Mouse (Mus musculus): Measurements from ENCODE around the gene Actg1.

Actg1 gene

GRCm38 (mm10) chr11:120347791-120348683 is at the start of gene Actg1:
Gene Actg1 (minus strand): TSS chr11:120348542.
- under 1% methylated on average over 91 of the region's 103 CpGs for WGBS

DNA sequence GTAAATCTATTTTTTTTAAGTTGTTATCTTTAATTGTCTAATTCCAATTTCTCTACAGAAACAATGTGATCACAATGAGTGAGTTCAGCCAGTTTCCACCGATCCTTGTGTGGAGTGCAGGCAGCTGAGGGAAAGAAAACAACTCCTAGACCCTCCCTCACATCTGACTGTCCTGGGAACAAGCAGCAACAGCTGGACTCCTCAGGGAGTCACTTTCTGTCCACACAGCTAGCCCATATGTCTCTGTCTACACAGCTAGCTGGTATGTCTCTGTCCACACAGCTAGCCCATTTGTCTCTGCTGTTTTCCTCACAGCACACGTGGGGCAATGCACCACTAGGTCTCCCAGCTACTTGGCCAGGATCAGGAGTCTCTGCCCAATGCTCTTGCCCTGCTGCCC is 49.3 kb upstream of the Actg1 start:
- 54% methylated on average over 2 of the region's 2 CpGs for WGBS

DNA sequence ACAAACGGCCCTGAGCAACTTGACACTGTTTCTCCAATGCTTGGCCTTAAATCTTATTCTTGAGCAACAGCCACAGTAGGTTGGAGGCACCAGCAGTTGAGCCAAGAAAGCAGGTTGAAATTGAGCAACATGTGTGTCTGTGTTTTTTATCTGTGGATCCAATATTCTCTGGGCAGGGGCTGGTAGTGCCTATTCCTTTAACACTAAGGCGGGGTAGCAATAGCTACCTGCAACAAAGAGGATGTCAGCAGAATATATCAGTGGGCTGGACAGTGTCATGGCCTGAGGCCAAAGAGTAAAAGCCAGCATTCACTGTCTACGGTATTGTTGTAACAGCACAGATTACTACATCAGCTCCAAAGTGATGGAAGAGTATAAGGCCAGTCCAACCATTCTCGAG is 47.3 kb upstream of the Actg1 start:
- WGBS: 83% methylated on average over 4 of the region's 4 CpGs

GRCm38 (mm10) chr11:120388580-120388979 is 40.2 kb upstream of the Actg1 start:
- 82% methylated on average over 9 of the region's 9 CpGs for WGBS

GRCm38 (mm10) chr11:120387157-120387556 is 38.8 kb upstream of the Actg1 start:
- WGBS: 47% methylated on average over 2 of the region's 2 CpGs

DNA sequence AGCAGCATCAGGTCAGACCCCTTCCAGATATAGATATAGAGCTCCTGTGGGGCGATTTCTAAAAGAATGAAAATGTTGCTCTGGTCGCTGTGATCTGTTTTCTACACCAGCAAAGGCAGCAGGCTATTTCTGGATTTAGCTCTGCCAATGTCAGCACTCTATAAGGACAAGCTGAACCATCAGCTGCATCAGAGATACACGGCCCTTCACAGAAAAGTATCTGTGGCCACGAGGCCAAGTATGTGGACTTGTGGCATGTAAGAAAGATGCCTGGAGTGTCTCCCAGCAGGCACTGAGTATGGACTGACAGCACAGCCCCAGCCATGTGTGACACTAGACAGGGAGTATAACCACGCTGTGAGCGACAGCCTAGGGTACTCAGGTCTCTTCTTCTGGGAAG is 38.3 kb upstream of the Actg1 start:
- 75% methylated on average over 6 of the region's 6 CpGs for WGBS

DNA sequence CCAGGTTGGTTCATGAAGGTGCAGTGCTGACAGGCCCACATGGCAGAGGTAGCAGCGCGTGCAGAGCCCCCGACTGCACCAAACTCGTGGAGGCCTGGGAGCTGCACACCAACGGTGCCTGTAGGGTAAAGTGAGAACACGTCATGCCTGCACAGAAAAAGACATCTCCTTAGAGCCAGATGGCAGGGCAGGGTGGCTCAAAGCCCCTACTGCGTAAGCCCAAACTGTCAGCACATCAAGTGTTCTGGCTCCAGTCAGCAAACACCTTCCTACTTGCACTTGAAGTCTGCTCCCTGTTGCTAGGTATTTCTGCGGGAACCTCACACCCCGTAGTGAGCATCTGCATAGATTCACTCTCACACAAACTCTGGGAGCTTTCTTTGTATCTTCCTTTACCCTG is 34.2 kb upstream of the Actg1 start:
- 51% methylated on average over 9 of the region's 9 CpGs for WGBS

DNA sequence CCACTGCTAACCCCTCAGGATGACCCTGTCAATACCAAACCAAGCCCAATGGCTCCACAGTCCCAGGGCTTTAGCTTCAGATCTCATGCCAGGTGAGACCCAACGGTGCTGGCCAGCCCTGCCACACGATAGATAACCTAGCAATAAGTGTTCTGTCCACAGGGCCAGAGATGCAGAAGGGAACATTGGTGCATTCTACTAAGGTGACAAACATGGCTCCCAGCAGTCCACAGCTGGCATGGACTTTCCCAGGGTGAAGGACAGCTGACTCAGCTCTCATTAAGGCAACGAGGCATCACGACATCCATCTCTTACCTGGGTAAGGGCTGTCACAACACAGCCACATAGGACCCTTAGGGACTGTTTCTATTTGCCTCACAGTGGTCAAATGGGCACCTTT is 32.8 kb upstream of the Actg1 start:
- 96% methylated on average over 4 of the region's 4 CpGs for WGBS

- WGBS: 98% methylated on average over 3 of the region's 3 CpGs
Measured at GRCm38 (mm10) chr11:120380271-120380670, 31.9 kb upstream of the Actg1 start.

GRCm38 (mm10) chr11:120378611-120379540 is 30.5 kb upstream of the Actg1 start, which contains the start of gene Faap100:
Gene Faap100 (minus strand): TSS chr11:120378764.
- 8% methylated on average over 54 of the region's 54 CpGs for WGBS

DNA sequence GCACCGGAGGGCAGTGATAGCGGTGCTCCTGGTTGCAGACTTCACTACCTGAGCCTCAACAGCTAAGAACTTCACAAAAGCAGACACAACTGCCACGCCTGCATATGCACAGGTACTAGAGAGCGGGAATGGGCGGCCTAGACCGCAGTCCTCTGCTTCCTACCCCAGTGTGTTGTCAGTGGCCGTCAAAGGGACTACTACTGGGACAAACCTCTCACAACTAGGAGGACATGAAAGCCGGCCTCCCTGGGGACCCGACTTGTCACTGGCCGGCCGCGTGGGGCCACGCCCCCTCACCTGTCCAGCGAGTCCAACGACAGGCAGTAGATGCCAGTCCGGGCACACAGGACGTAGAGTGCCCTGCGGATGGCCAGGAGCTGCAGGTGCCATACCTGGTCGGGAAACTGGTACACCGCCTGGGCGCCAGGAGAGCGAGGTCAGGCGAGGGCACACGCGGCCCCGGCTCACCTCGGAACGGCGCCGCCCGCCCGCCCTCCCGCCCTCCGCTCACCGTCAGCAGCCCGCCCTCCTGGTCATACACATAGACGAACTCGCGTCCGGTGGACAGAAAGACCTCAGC is 29.8 kb upstream of the Actg1 start:
- WGBS: under 1% methylated on average over 40 of the region's 40 CpGs

GRCm38 (mm10) chr11:120377337-120377736 is 29.0 kb upstream of the Actg1 start:
- 46% methylated on average over 10 of the region's 10 CpGs for WGBS

DNA sequence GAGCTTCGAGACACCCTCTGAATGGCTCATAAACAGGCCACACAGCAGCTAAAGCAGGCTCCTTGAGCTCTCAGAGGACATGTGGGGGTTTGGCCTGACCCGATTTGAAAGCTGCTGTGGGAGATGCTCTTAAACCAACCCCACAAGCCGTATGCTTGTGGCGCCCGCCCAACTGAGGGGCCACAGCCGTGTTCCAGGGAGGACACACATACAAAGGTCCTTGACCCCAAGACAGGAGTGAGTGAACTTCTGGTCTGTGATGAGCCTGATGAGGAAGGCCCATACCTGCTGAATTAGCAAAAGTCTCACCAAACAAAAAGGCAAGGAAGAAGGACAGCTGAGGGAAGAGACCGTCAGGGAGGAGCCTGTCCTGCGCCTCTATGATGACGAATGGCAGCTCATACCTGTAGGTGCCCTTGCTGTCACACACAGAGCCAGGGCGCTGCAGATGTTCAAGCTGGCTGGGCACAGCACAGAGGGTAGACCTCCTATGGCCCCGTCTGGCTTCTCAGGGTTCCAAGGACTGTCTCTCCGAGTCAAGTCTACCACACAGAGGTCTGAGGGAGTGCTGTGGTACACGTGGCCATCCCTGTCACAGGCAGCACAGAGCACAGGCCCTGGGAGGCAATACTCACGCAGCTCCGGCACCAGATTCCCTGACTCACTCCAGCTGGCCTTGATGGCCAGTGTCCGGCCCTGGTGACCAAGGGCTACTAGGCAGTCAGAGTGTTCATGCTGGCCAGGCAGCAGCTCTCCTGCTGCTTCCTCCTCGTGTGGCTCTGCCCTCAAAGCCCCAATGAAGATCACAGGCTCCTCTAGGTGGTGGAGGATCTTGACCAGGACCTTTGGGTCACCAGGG is 28.2 kb upstream of the Actg1 start:
- WGBS: 84% methylated on average over 17 of the region's 17 CpGs

DNA sequence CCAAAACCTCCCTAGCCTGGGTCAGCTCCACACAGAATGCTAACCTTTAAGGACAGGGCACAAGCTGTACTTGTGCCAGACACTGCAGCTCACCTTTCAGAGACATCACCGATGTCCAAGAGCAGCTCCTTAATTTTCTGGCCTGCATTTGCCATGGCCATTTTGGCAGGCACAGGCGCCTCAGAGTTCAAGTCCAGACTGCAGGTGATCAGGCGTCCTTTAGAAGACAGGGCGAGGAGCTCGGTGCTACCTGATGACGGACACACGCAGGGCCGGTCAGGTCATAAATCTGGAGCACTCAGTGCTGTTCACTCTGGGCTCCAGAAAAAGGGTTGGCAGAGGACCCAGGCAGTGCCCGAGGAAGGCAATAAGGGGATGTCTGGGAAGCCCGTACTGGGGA is 27.0 kb upstream of the Actg1 start:
- WGBS: 94% methylated on average over 10 of the region's 10 CpGs

GRCm38 (mm10) chr11:120373820-120374586 is 25.7 kb upstream of the Actg1 start:
- 75% methylated on average over 23 of the region's 23 CpGs for WGBS

DNA sequence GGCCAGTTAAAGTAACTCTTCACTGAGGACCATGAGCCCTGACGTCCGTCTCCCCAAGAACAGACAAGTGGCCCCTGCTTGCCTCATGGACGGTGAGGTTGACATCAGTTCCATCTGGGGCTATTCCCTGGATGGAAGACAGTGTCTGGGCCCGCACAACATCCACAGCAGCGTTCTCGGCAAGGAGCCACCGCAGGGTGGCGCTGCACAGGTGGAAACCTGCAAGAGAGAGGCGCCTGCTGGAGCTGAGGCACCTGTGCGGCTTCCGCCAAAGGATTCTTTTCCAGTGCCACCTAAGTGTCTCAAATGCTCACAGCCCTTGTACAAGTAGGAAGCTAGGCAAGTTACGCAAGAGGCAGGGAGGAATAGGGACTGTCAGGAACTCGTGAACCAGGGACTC is 24.7 kb upstream of the Actg1 start:
- WGBS: 77% methylated on average over 13 of the region's 13 CpGs

DNA sequence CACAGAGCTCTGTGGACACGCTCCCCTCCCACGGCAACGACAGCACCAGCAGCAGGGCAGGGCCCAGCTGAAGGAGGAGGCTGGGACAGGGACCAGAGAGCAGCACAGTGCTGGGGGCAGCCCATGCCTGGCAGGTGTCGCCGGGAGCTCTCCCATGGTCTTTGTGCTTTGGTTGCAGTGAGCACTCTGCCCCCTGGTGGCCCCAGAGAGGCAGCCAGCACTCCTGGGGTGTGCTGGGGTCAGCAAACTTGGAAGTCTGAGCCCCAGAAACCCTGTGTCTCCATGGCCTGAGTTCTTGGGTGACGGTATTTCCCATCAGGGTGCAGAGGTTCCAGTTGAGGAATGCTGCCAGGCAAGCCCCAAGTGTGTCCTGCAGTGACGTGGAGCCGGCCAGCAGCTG is 21.3 kb upstream of the Actg1 start:
- WGBS: 36% methylated on average over 8 of the region's 8 CpGs

GRCm38 (mm10) chr11:120366443-120367027 is 18.2 kb upstream of the Actg1 start:
- WGBS: 36% methylated on average over 7 of the region's 7 CpGs

- WGBS: 91% methylated on average over 6 of the region's 6 CpGs
Measured at GRCm38 (mm10) chr11:120362891-120363290, 14.5 kb upstream of the Actg1 start.

DNA sequence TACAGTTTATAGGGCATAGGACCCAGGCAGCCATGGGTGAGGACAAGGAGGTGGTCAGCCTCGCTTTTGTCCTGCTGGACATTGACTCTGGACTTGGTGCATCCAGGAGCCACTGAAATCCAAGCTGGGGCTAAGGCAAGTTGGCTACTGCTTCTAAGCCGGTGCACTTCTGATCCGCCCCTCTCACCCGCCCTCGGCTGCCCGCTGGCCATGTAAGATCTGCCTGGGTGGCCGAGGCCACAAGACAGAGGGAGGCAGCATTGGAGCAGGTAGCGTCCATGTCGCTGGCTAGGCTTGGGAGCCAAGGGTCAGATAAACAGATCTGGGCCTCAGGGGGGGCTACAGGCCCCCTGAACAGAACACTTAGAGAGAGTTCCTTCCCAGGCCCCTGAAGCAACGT is 13.0 kb upstream of the Actg1 start, which contains the start of gene Fscn2:
Gene Fscn2, plus strand, starts transcription at position 240 of the 400 bp plus-strand sequence.
- 85% methylated on average over 10 of the region's 10 CpGs for WGBS
